Mouse (Mus musculus) lung, adult 2 months (tissue): ENCODE measurements around the gene Olfr1179.

Experiments used
- CTCF ChIP-seq: fragments of 200-500 bp; IDR thresholded peaks from 2 replicates; pipeline ENCODE4 v1.5.1; 2011; ENCODE audit warnings: mild to moderate bottlenecking, low read length, control low read depth; ENCODE audit not compliant: insufficient read depth
- POLR2A ChIP-seq: fragments of 200-500 bp; IDR thresholded peaks from 2 replicates; pipeline ENCODE4 v1.6.1; 2011; ENCODE audit warnings: low read depth, mild to moderate bottlenecking, control low read depth, low read length, borderline replicate concordance; ENCODE audit errors: extremely low read depth

GRCm38 (mm10) chr2:88449031-88449430 lies 42.8 kb upstream of the Olfr1179 start, which contains the start of gene Gm13757:
- TF ChIP-seq CTCF = no peak
- no peak for TF ChIP-seq POLR2A
